Mouse (Mus musculus) erythroid progenitor cell, adult 5-6 weeks (primary cell): Measurements from ENCODE around the gene Rac3. TPM values are rescaled to one million over a fixed set of nuclear protein-coding genes. Genes with fewer than 3 reads are reported as not detected.
A peak's percentile ranks its signal among the peaks of the same experiment; 100 is the strongest.

Experiments
- ATAC-seq: replicated peaks from 2 replicates; pipeline ENCODE4 v1.8.0; 2016; ENCODE audit warnings: moderate number of reproducible peaks, mild to moderate bottlenecking, moderate TSS enrichment, inconsistent platforms; ENCODE audit not compliant: poor library complexity, low FRiP score, severe bottlenecking
- total RNA-seq, 2 experiments: library from RNA; stranded (forward) in 1 of 2; stranded (reverse) in 1 of 2; fragments of 150-400 nt in 1 of 2; fragments of 186-747, 209-891 nt in 1 of 2; gene quantifications; 2 replicates each; pipeline versions ENCODE4 v1.2.3 to v1.2.4; 2015 to 2017; ENCODE audit warnings: low replicate concordance in 2 of 2

The Rac3 gene
- total RNA-seq, 2 experiments from 2014 or later = 3.5 TPM; not detected in 1

DNA sequence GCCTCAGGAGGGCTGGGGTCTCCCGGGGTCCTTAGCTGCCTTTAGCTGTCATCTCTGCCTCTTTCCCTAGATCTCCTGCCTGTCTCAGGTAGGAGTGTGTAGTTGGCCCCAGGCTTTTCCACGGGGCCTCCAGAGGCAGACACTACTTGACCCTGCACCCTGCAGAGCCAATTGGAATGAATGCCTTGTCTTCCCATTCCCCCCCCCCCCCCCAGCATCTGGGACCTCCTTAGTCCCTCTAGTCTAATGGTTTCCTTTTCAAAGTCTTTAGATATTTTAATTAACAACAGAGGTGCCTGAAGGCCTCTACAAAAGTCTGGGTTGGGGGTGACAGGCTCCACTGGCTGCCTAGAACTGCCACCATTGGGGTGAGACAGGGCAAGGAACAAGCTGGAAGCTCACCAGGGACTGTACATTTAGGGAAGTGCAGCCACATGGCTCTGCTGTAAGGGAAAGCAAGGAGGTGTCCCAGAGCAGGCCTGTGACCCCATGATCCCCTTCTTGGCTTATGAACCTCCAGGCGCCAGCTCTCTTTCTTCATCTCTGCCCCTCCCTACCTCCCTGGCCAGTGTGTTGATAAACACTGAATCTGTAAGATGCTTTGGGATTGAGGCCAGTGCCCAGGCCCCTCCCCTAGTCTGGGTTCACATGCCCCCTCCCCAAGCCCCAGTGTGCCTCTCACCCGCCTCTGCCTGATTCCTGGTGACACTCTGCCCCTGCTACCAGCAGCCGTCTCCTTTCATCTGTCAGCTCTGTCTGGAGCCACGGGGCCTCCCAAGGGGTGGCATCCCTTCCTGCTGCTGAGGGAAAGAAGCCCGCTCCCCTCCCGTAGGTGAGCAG, 16.6 kb upstream of the Rac3 start:
- ATAC-seq = no peak

DNA sequence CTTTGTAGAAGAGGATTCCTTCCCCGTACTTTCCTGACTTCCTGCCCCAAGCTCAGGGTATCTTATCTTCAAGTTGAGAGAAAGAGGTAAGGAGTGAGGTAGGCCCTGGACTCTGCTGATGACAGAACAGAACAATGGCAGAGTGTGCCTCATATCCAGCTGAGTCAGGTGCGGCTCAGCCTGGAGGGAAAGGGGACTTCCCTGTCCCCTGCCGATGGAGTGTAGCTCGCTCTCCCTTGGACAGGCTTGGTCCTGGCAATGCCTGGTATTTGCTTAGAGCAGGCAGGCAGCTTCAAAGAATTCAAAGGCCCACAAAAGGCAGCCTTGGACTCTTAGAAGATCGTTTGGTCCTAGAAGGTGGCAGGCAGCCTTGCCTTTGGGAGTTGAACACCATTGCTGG, 15.2 kb upstream of the Rac3 start:
- ATAC-seq = no peak

DNA sequence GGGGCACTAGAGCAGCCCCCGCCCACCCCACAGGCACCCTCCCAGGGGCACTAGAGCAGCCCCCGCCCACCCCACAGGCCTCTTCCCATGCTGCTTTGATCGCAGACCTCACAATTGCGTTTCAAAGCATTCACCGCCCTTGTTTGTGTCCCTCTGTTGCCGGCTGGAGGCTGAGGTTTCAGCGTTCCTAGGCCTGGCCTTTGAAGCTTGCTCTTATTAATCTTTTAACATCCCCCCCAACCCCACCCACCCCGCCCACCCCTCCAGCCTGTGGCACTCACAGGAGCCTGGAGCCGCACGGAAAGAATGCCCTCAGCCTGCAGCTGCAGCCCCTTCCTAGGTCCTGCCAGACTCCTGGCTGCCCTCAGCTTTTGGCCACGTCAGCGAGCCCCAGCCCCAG, 14.0 kb upstream of the Rac3 start:
- no peak for ATAC-seq

DNA sequence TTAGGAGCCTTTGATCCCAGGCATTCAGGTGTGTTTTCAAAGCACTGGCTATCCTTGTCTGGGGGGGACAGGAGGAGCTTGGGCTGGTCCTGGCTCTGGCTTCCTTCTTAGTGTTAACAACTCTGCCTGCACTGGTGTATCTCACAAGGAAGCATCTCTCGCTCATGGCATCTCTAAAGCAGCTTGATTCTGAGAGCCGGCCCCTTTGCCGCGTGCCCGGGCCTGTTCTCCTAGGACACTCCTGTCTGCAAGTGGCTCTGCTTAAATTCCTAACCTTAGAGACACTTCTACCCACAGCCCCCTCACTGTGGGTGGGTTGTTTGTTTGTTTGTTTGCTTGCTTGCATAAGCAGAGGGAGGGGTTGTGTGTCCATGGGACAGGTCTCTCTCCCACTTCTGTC, 13.3 kb upstream of the Rac3 start:
- ATAC-seq = no peak

DNA sequence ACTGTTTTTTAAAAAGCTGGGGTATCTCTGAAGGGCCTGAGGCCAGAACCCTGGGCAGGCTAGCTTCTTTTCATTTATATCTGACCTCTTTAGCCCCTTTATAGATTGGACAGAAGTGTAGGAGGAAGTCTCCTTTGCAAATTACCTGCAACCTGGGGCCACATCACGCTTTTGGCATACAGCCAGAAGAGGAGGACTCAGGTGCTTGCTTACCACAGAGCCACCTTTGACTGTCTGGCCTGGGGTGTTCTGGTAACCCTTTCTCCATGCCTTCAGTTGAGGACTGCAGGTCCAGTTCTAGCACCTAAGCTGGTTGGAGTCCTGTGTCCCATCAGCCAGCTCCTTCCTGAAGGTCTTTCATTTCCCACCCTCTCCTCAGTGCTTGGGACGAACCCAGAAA, 11.7 kb upstream of the Rac3 start:
- no peak for ATAC-seq

DNA sequence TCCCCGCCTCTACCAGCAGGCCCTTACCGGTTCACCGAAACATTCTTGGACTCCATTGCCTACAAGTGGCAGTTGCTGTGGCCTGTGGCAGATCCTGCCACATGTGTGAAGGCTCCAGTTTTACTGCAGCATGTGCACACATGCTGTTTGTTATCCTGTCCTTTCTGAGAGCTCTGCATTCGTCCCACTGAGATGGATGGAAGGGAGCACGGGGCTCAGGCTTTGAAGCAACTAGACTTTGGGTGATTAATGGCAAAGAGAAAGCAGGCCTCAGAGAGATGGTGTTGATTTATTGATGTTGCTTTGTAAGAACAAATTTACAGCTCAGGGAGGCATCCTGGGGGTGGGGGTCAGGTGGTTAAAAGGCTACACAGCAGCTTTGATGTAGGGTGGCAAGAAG, 10.6 kb upstream of the Rac3 start:
- ATAC-seq = no peak

DNA sequence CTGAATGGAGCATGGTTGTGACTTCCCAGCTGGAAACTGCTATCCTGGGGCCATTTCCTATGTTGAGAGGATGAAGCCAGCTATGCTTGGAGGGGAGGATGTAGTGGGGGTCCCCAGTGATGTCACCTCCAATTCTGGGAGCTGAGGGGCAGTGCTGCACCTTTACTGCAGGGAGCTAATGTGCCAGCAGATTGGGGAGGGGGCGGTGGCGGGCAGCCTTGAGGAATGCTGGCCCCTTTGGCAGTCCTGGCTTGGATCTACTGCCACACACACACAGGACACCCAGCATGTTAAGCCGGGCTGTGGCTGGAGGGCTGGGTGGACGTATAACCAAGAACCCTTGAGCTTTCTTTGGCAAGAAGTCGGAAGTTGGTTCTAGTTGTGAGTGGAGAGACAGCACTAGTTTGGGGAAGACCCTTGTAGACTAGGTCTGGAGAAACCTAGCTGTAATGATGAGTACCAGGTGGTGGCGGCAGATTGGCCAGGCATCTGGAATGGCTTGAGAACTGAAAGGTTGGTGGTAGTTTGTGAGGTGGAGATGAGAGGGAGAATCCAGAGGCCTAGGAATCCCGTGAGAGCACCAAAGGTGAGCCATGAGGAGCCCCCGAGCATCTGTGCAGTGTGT, 9.2 kb upstream of the Rac3 start:
- no peak for ATAC-seq

DNA sequence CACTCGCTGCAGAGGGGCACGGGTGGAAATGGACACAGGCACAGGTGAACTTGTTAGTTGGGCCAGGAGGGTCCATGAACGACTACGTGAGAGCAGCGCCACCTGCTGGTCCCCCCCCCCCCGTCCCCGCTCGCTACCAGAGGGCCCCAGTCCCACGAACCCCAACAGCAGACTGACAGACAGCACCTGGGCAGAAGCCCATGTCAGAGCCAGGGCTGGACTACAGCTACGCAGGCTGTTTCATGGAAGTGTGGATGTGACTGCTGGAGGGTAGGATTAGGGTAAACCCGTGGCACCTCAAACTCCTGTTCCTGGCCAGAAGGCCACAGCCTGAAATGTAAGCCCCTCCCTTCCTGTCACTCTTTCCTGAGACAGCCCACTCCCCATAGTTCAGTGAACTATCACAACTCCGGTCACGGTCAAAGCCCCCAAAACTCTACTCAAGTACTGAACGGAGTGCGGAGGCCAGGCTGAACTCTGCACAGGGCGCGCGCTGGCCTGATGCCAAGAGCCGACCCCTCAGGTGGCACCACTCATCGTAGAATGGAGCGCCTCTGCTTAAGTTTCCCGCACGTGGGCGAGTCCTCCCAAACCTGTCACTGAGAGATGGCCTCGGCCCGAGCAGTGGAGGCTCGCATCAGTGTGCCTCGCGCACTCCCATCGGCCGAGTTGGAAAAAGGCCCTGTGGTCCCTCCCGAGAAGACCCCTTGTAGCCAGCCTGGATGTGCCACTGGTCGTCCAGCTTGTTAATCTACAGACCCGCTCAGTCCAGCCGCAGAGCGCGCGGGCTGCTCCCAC, 8.3 kb upstream of the Rac3 start:
- ATAC-seq = peak; percentile 16

DNA sequence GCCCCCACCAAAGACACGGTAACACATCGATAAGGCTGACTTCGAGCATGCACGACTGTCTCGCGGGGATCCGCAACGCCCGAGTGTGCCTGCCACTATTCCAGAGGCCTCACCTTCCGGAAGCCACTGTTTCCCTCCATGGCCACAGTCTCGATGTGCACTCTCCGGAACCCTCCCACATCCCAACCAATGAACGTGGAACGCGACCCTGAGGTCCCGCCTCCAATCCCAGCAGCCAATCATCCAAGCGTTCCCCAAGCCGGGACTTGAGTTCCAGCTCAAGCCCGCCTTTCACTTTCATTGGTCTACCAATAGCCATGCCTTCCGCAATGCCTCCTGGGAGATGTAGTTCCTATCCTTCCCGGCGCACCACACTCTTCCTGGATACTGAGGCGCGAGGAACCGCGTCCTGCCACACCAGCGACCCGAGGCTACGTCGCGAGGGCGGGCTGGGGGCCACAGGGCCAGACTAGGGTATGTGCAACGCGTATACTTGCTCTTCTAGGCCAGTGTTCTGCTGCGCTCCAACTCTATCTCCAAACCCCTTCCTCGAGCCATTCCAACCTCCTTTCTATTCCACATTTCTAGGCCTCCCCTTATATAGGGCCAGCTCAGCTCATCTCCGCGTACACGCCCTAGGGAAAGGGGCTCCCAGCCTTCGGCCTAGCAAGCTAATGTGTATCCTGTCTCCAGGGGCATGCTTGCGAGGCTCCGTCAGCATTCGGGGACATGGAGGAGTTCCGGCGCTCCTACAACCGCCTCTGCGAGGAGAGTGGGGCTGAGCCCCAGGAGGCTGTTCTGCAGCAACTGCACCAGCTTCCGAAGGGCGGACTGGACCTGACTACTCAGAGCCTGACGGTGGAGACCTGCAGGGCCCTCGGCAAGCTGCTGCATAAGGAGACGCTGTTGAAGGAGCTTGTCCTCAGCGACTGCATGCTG, 7.4 kb upstream of the Rac3 start, which contains the start of the genes Cenpx and Lrrc45:
TSS of gene Cenpx (minus strand) at position 159 of the 939 bp plus-strand sequence.
TSS of gene Lrrc45 (plus strand) at position 346 of the 939 bp plus-strand sequence.
- peak; percentile 92 for ATAC-seq

DNA sequence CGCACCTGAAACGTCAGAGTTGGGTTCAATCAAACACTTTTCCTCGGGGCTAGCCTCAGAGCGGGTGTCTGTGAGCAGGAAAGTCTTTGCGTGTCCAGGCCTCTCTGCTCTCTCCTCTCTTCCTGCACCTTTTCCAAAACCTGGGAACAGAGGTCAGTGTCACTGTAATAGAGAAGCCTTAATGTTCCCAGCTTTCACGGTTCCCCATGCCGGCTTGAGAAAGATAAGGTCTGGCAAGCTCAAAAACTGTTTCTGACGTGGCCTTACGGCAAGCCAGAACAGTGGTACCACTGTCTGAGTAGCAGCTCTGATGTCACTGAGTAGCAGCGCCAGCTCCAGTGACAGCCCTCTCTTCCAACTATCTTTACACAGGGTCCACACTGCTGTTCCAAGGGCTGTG, 6.7 kb upstream of the Rac3 start:
- no peak for ATAC-seq

DNA sequence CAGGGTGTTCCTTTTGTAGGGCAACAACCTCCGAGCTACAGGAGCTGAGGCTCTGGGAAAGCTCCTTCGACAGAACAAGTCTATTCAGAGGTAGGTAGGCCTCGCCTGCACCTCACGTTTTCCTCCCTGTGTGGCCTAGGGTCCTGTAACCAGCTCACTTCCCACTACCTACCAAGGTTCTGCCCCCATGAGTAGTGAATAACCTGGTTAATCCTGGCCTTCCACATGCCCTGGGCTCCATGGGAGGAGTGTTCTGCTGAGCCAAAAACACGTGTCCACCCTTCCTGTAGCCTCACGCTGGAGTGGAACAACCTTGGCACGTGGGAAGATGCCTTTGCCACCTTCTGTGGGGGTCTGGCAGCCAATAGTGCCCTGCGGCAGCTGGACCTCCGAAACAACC, 6.1 kb upstream of the Rac3 start:
- no peak for ATAC-seq

DNA sequence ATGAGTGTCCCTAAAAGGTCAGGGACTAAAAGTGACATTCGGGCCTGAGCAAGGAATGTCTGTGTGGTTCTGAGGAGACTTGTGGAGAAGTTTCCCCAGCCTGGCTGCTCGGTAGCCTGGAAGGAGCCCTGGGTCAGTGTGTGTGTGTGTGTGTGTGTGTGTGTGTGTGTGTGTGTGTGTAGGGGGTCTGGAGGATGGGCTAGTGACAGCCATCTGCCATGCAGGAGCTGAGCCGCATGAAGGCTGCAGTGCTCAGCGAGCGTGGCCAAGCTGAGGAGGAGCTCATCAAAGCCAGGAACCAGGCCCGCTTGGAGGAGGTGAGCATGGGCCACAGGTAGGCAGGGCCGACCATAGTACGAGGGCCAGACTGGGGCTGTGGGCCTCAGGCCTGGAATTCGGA, 2.0 kb upstream of the Rac3 start:
- ATAC-seq = no peak

DNA sequence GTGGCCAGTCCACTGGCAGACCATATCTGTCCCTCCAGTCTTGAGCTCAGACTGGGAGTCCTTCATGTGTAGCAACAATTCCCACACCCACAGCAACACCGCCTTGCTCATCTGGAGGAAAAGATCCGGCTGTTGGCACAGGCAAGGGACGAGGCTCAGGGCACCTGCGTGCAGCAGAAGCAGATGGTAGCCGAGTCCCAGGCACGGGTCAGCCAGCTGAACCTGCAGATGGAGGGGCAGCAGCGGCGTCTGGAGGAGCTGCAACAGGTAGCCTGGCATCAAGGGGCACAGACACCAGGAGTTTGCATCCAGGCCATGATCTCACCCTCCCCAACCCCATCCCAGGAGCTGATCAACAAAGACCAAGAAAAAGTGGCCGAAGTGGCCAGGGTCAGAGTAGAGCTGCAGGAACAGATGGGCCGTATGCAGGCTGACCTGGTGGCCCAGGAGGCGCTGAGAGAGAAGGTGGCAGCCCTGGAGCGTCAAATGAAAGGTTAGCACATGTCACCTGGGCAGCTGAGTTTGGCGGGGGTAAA, 1.4 kb upstream of the Rac3 start:
- no peak for ATAC-seq

DNA sequence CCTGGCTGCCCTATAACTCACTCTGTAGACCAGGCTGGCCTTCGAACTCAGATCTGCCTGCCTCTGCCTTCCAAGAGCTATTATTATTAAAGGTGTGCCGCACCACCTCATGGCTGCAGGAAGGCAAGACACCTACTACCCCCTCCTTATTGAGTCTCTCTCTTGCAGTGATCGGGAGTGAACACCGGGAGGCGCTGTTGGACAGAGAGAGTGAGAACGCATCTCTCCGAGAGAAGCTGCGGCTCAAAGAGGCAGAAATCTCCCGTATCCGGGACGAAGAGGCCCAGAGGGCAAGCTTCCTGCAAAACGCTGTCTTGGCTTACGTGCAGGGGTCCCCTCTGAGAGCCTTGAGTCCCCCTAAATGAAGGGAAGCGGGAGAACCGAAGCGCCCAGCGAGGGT, 820 bp upstream of the Rac3 start:
- peak; percentile 44; the same call in 1 of the 2 replicates for ATAC-seq

DNA sequence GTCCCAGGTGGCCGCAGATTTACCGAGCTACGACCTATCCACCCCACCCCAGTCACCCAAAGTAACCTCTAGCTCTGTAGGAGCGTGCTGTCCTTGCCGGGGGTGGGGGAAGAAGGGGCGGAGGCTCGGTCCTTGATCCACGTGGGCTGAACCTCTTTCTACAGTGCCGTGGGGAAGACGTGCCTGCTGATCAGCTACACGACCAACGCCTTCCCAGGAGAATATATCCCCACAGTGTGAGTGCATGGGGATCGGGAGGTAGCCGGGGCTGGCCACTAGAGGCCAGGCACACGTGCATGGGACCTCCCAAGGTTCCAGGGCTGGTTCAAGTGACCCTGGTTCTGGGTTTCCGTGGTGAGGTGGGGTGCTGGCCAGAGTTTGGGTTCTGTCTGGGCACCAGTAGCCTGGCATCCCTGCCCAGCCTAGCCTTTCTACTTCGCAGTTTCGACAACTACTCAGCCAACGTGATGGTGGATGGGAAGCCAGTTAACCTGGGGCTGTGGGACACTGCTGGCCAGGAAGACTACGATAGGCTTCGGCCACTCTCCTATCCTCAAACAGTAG, 879 bp downstream of the Rac3 start:
- no peak for ATAC-seq

DNA sequence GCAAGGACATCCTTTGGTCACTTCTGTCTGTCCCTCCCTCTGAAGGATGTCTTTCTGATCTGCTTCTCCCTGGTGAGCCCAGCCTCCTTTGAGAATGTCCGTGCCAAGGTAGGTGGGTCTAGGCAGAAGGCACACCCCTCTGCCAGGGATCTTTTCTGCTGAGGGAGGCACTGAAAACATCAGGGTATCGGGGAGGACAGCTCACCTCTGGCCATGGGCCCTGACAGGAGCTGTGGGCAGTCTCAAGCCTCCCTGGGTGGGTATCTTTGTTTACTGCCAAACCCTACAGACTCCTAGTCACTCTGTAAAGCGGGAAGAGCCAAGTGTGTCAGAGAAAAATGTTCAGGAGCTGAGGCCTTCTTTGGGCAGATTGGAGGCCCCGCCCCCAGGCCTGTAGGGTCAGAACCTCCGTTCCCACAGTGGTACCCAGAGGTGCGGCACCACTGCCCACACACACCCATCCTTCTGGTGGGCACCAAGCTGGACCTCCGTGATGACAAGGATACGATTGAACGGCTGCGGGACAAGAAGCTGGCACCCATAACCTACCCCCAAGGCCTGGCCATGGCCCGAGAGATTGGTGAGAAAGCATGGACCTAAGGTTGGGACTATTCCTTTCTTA, 1.6 kb downstream of the Rac3 start:
- ATAC-seq = no peak

DNA sequence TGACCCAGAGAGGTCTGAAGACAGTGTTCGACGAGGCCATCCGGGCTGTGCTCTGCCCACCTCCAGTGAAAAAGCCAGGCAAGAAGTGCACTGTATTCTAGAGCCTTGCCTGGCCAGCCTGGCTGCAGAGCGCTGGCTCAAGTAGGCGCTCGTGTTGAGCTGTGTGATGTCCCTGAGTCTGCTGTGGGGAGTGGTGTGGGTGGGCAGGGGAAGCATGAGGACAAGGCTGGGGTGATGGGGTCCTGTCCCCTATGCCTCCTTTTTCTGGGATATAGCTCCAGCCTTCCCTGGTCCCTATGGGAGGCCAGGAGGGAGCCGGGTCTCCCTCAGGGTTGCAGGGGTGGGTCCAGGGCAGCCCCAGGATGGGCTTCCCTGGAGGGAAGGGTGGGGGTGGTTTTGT, 2.2 kb downstream of the Rac3 start:
- no peak for ATAC-seq
